Mouse (Mus musculus) intestine, embryonic 15.5 days (tissue): ENCODE data around the gene Asb15. TPM values are rescaled to one million over a fixed set of nuclear protein-coding genes. Genes with fewer than 3 reads are reported as not detected.
A peak's percentile ranks its signal among the peaks of the same experiment; 100 is the strongest.

ENCODE experiments used
- ATAC-seq: fragments of 200-750 bp; cut with Nextera tagmentation; 2 replicates; pipeline ENCODE4 v1.8.0; 2017; ENCODE audit warnings: moderate TSS enrichment, moderate library complexity
- H3K27ac ChIP-seq: fragments of 300-500 bp; sonication (generic); 2 replicates; pipeline ENCODE4 v1.5.1; 2015; ENCODE audit warnings: mild to moderate bottlenecking, inconsistent platforms
- H3K27me3 ChIP-seq: fragments of 300-500 bp; sonication (generic); replicated peaks from 2 replicates; pipeline ENCODE4 v1.6.1; 2015; ENCODE audit warnings: inconsistent platforms
- H3K36me3 ChIP-seq: fragments of 300-500 bp; sonication (generic); 2 replicates; pipeline ENCODE4 v1.6.1; 2015; ENCODE audit warnings: inconsistent platforms
- H3K4me1 ChIP-seq: fragments of 300-500 bp; sonication (generic); replicated peaks from 2 replicates; pipeline ENCODE4 v1.6.1; 2015; ENCODE audit warnings: inconsistent platforms
- H3K4me2 ChIP-seq: fragments of 300-500 bp; sonication (generic); replicated peaks from 2 replicates; pipeline ENCODE4 v1.6.1; 2015; ENCODE audit warnings: mild to moderate bottlenecking, inconsistent platforms
- H3K4me3 ChIP-seq: fragments of 300-500 bp; sonication (generic); replicated peaks from 2 replicates; pipeline ENCODE4 v1.5.1; 2015; ENCODE audit warnings: inconsistent platforms
- H3K9ac ChIP-seq: fragments of 300-500 bp; sonication (generic); 2 replicates; pipeline ENCODE4 v1.6.1; 2015; ENCODE audit warnings: inconsistent platforms
- H3K9me3 ChIP-seq: fragments of 300-500 bp; sonication (generic); 2 replicates; pipeline ENCODE4 v1.6.1; 2016; ENCODE audit warnings: inconsistent platforms
- WGBS: fragments of 180-500 bp; shearing (Covaris S2); methylation state at CpG from one replicate; pipeline ENCODE4 v1.1.7; 2015; 5-methylcytosine and 5-hydroxymethylcytosine counted together
- polyA plus RNA-seq: library from polyadenylated mRNA; unstranded; fragments of >200 nt; fragmentation: Nextera tagmentation; extraction: Ambion mirVana; gene quantifications from 2 replicates; pipeline ENCODE4 v1.2.1, GENCODE M21; 2015

Asb15 gene
- polyA plus RNA-seq: not detected in 2 replicates

DNA sequence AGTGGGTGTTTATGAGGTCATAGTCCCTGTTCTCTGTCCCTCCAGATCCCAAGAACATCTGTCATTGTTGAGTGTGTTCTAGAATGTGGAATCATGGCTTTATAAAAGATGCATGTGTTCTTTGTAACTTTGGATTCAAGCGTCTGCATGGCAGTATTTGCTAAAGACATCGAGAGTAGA is at the start of gene Asb15:
Asb15 (plus strand) TSS at position 81 of the 180 bp plus-strand sequence.
- WGBS: 43% methylated on average over 2 of the region's 2 CpGs
- ATAC-seq: no peak
- Histone ChIP-seq H3K4me1 (no peaks in the 10 kb centered on the region; the same call in 1 of the 2 replicates), H3K36me3 (no peaks in the 10 kb centered on the region), H3K27ac (peak within 1 kb of the TSS; percentile 59), H3K4me3 (peak within 1 kb of the TSS; percentile 70), H3K4me2 (peak within 1 kb of the TSS; percentile 68), H3K9ac (peak within 1 kb of the TSS; percentile 74), H3K27me3 (no peaks in the 10 kb centered on the region), H3K9me3 (no peaks in the 10 kb centered on the region)

DNA sequence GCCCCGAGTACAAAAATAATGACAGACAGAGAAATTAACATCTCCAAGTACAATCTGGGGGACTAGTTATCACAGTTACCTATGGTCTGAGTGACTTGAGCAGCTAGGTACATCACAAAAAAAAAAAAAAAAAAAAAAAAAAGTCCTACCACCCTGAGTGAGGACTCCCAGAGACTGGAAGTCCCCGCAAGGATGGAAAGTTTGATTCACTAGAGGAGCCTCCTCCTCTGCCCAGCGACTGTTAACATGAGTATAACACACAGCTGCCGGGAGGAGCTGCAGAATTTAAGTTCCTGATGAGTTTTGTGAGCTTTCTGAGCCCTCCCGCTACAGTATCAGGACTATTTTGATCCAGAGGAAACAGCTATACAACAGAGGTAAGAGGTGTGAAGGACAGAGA is 41.4 kb upstream of the Asb15 start:
- Histone ChIP-seq H3K36me3 (no peaks in the 10 kb centered on the region), H3K4me3 (no peak overlapping the region), H3K9me3 (no peaks in the 10 kb centered on the region), H3K27me3 (no peaks in the 10 kb centered on the region), H3K4me1 (no peaks in the 10 kb centered on the region), H3K4me2 (no peak overlapping the region), H3K27ac (no peak overlapping the region), H3K9ac (no peak overlapping the region)
- ATAC-seq: no peak
- WGBS: 73% methylated on average over 5 of the region's 5 CpGs

DNA sequence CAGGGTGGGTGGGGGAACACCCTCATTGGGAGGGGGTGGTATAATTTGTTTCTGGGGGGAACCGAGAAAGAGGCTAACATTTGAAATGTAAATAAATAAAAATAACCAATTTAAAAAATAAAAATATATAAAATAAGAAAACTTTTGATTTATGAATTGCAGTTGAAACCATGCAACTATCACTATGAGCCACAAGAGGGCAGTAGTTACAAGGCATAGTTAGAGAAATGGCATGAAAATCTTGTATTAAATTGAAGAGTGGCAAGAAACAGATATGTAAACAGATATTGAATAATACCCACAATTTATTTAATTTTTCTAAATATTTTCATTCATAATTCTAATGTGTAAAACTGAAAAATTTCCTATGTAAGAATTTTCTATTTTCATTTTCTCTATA is 37.6 kb upstream of the Asb15 start:
- 8% methylated on average over 1 of the region's 1 CpGs for WGBS
- ATAC-seq: no peak
- no peak overlapping the region for H3K4me2 ChIP-seq
- no peak overlapping the region for H3K4me3 ChIP-seq
- H3K4me1 ChIP-seq: no peaks in the 10 kb centered on the region
- H3K27me3 ChIP-seq: no peaks in the 10 kb centered on the region
- H3K36me3 ChIP-seq: no peaks in the 10 kb centered on the region
- H3K9me3 ChIP-seq: no peaks in the 10 kb centered on the region
- no peak overlapping the region for H3K9ac ChIP-seq
- no peak overlapping the region for H3K27ac ChIP-seq

DNA sequence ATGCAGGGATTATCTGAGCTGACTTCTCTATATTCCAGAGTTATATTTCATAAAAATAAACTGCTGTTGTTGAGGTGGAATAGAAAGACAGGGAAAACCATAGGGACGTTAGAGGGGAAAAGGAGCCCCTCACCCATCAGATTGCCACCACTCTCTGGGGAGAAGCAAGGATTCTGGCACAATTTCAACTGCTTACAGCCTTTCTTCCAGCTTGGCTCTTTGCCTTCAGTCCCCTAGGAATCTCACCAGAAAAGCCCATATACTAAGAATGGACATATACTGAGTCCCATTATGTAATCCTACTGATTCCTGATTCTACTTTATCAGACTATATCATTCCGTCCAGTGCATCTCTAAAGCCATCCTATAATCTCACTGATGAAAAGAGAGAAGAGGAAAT is 23.8 kb upstream of the Asb15 start:
- H3K4me1 ChIP-seq: no peaks in the 10 kb centered on the region
- no peak overlapping the region for H3K4me2 ChIP-seq
- no peak overlapping the region for H3K27ac ChIP-seq
- ATAC-seq: no peak
- H3K27me3 ChIP-seq: no peaks in the 10 kb centered on the region
- H3K9me3 ChIP-seq: no peaks in the 10 kb centered on the region
- H3K36me3 ChIP-seq: no peaks in the 10 kb centered on the region
- no peak overlapping the region for H3K4me3 ChIP-seq
- no peak overlapping the region for H3K9ac ChIP-seq
- 63% methylated on average over 2 of the region's 2 CpGs for WGBS

DNA sequence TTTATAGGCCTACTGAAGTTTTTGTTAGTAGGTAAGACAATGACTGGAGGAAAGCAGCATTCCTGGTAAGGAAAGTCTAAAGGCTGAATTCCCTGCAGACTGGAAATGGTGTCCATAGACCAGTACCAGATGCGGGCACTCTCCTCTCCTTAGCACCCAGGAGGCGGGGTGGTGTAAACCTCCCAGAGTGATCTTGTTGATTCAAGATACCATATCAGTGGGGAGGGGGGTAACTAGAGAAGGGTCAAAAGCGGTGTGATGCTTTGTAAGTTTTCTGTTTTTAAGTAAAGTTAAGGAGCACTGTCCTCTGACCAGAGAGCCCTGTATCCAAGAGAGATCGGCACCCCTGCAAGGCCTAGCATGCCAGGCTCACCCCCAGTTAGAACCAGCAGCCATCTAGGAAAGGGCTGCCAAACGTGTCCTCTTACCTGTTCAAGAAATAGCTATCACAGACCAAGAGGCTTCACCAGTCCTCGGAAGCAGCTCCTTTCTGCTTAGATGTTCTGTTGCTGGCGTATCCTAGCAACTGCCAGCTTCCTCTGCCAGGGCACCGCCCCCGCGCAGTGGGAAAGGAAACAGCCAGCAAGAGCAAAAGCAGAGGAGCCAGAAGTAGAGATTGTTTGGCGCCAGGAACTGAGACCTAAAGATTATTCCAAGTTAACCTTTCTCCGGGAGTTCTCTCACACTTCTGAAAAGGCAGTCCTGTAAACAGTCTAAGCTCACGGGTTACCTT is 13.2 kb upstream of the Asb15 start, which contains the start of gene Iqub:
Iqub (minus strand) TSS at position 516 of the 733 bp plus-strand sequence.
- peak; percentile 62; the same call in 1 of the 2 replicates for ATAC-seq
- 21% methylated on average over 13 of the region's 13 CpGs for WGBS
- Histone ChIP-seq H3K36me3 (0 out of 2 replicates have a peak, but pooled peaks cover 4% of the 10 kb centered on the region), H3K9me3 (no peaks in the 10 kb centered on the region), H3K27ac (no peak within 1 kb of the TSS), H3K4me2 (0 out of 2 replicates have a peak within 1 kb of the TSS, but pooled peaks have one; percentile 26), H3K27me3 (no peaks in the 10 kb centered on the region), H3K9ac (no peak within 1 kb of the TSS), H3K4me1 (0 out of 2 replicates have a peak, but pooled peaks cover 3% of the 10 kb centered on the region), H3K4me3 (no peak within 1 kb of the TSS)

DNA sequence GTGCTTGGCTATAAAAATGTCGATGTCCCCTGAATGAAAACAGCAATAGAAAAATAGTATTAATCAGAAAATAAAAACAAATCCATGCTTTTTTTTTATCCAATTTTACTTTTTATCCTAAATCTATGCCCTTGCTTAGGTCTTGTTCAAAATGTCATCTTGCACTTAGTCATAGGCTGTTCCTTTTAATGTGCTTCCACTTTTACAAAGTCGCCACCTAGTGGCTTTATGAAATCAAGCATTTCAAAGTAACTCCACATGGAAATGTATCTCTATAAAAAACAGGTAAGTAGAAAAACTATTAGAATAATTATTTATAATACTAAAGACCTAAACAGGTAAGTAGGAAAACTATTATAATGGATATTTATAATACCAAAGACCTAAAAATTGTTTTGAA is 11.7 kb upstream of the Asb15 start:
- no peaks in the 10 kb centered on the region for H3K27me3 ChIP-seq
- no peak overlapping the region for H3K4me3 ChIP-seq
- H3K9me3 ChIP-seq: no peaks in the 10 kb centered on the region
- H3K9ac ChIP-seq: no peak overlapping the region
- H3K4me1 ChIP-seq: 0 out of 2 replicates have a peak, but pooled peaks cover 3% of the 10 kb centered on the region
- H3K36me3 ChIP-seq: 0 out of 2 replicates have a peak, but pooled peaks cover 7% of the 10 kb centered on the region
- no peak overlapping the region for H3K4me2 ChIP-seq
- WGBS: 44% methylated on average over 2 of the region's 2 CpGs
- ATAC-seq: peak; percentile 49; the same call in 1 of the 2 replicates
- no peak overlapping the region for H3K27ac ChIP-seq

DNA sequence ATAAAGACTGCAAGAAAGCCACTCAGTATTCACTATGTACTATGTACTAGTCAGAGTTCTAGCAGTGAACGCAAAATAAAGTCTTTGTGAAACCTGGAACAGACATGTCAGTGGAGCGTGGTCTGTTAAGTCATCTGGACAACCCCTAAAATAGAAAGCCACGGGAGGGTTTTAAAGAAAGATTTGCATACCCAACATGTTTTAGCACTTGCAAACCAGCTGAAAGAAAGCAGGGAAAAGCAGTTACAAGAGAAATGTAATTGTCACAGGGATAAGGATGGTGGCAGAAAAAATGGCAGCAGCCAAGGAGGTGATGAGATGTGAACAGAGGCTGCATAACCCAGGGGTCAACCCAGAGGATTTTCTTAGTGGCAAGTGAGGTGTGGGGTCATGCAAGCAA is 2.2 kb upstream of the Asb15 start:
- no peaks in the 10 kb centered on the region for H3K27me3 ChIP-seq
- H3K4me2 ChIP-seq: no peak overlapping the region
- H3K9ac ChIP-seq: no peak overlapping the region
- H3K27ac ChIP-seq: no peak overlapping the region
- H3K4me3 ChIP-seq: no peak overlapping the region
- 93% methylated on average over 3 of the region's 3 CpGs for WGBS
- no peaks in the 10 kb centered on the region; the same call in 1 of the 2 replicates for H3K4me1 ChIP-seq
- H3K36me3 ChIP-seq: 0 out of 2 replicates have a peak, but pooled peaks cover 4% of the 10 kb centered on the region
- ATAC-seq: no peak
- no peaks in the 10 kb centered on the region for H3K9me3 ChIP-seq

DNA sequence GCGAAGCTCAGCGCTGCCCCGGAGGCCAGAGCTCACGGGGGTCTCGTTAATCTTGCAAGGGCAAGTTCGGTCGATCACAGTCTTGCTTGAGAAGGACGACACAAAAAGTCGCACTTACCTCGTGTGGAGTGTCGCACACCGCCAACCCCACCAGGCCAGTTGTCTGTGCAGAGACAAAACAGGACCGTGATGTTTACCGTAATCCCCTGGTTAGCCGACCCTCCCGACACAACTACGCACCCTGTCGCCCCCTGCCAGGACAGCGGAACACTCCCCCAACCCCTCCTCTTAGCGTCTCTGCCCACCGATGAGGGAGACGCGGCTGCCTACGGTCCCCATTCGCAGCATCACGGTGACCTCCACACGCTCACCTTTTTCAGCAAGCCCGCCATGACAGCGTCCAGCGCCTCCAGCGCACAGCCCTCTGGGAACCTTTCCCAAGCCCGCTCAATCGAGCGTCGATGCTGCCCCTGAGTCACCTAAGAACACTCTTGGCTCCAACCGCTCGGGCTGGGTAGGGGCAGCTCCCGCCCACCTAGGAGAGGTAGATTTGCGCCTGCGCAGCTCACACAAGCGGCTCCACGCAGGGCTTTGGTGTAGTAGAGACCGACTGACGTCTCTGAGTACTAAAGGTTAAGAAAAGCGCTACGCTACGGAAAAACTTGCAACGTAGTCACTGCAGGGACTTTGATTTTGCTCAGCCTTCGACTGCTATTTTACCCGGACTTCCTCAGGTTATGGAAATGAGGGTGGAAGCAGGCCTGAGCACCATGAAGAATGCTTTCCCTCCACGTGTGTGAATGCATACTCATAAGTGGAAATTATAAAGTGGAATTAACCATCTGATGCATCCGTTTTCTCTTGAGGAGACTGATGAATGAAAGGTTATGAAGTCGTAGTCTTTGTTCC is 535 bp upstream of the Asb15 start, which contains the start of gene Ndufa5:
Ndufa5 (minus strand) TSS at position 859 of the 909 bp plus-strand sequence.
- WGBS: under 1% methylated on average over 53 of the region's 53 CpGs
- H3K9me3 ChIP-seq: no peaks in the 10 kb centered on the region
- peak within 1 kb of the TSS; percentile 74 for H3K9ac ChIP-seq
- peak within 1 kb of the TSS; percentile 59 for H3K27ac ChIP-seq
- peak within 1 kb of the TSS; percentile 68 for H3K4me2 ChIP-seq
- H3K27me3 ChIP-seq: no peaks in the 10 kb centered on the region
- H3K36me3 ChIP-seq: no peaks in the 10 kb centered on the region
- H3K4me3 ChIP-seq: peak within 1 kb of the TSS; percentile 70
- peak; percentile 98 for ATAC-seq
- no peaks in the 10 kb centered on the region; the same call in 1 of the 2 replicates for H3K4me1 ChIP-seq

DNA sequence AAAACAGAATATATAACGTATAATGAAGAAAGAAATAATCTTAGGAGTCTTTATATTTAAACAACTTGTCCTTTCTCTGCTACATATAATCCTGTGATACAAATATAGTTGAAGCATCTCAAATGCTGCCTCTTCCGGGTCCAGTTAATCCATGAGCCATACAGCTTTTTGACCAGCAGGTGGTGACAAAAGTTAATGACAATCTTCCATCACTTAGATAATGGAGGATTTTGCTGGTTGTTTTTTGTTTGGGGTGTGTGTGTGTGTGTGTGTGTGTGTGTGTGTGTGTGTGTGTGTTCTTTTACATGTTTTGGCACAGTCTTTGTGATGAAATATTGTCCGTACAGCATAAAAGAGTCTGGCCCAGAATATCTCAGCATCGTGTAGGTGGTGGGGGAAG is 2.2 kb downstream of the Asb15 start:
- Histone ChIP-seq H3K9ac (no peak overlapping the region), H3K4me1 (no peaks in the 10 kb centered on the region; the same call in 1 of the 2 replicates), H3K27ac (no peak overlapping the region), H3K4me2 (peak overlapping the region; percentile 35), H3K36me3 (no peaks in the 10 kb centered on the region), H3K27me3 (no peaks in the 10 kb centered on the region), H3K4me3 (no peak overlapping the region; the same call in 1 of the 2 replicates), H3K9me3 (no peaks in the 10 kb centered on the region)
- WGBS: 20% methylated on average over 4 of the region's 4 CpGs
- ATAC-seq: no peak

DNA sequence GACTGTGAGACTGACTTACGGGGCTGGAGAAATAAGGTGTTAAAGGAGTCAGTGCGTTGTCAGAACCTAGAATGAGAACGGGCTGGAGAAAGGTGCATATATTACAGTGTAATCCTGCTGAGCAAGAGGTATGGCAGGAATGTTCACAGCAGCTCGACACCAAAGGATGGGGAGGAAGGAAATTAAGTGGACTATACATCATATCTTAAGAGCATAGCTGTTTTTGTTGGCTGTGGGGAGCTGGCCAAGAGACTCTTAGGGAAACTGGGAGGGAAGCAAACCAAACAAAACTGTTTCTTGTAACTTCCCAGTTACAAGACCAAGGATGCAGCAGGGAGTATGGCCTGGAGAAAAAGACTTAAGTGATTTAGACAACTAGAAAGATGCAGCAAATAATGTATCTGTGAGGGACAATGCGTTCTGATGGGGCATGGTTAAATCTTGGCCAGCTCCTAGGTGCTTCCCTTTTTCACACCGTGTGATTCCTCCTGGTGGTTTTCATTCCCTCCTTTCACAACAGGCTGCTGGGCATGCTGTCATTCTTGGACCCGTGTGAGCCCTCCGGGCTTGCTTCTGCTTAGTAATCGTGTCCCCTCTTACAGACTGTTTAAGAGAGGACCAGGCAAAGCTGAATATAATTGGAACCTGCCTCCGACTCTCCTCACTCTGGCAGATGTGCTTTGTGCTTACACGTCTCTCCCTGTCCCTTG is 2.9 kb downstream of the Asb15 start:
- 49% methylated on average over 11 of the region's 11 CpGs for WGBS
- no peak overlapping the region for H3K9ac ChIP-seq

DNA sequence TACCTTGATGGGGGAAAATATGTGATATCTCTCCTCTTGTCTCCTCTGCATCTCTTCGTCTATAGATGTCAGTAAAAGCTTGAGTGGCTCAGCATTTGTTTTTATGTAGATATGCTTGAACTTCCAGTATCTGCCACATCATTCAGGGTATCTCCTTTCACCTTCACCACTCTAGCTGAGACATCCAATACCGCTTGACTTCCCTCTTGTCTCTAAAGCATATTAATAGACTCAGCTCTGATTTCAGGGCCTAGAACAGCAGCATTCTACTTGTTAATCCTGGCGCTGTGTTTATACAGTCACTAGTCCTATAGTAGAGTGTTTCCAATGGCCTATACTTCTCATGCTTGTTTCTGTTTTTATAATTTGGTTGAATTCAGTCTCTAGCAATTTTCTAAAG is 4.9 kb downstream of the Asb15 start:
- Histone ChIP-seq H3K27me3 (no peaks in the 10 kb centered on the region), H3K4me1 (no peaks in the 10 kb centered on the region), H3K36me3 (no peaks in the 10 kb centered on the region), H3K27ac (no peak overlapping the region), H3K9ac (no peak overlapping the region), H3K4me3 (no peak overlapping the region), H3K9me3 (no peaks in the 10 kb centered on the region), H3K4me2 (no peak overlapping the region)
- no peak for ATAC-seq
- WGBS: 82% methylated on average over 3 of the region's 3 CpGs

More for the DNA sequence above, 2.9 kb downstream of the Asb15 start:
- H3K4me1 ChIP-seq: no peaks in the 10 kb centered on the region; the same call in 1 of the 2 replicates
- ATAC-seq: no peak
- no peaks in the 10 kb centered on the region for H3K9me3 ChIP-seq
- H3K4me2 ChIP-seq: peak overlapping the region; percentile 35
- H3K36me3 ChIP-seq: no peaks in the 10 kb centered on the region
- no peaks in the 10 kb centered on the region for H3K27me3 ChIP-seq
- no peak overlapping the region for H3K27ac ChIP-seq
- no peak overlapping the region; the same call in 1 of the 2 replicates for H3K4me3 ChIP-seq

DNA sequence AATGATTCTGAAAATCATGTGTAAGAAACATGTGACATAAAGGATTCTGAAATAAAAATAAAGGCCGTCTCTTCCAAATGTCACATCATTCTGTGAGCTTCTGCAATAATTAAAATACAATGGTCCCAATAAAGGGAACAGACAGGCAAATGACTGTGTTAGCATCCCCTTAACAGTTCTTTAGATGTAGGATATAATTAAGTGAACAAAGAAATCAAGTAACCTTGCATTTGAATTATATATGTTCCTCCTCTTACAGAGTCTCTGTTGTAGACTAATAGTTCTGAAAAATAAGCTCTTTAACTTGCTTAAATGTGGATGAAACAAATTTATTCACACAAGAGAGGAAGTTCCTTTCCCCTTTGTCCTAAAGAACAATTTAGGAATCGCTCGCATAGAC is 10.5 kb downstream of the Asb15 start:
- Histone ChIP-seq H3K27ac (no peak overlapping the region), H3K9me3 (no peaks in the 10 kb centered on the region), H3K36me3 (no peaks in the 10 kb centered on the region), H3K4me1 (no peaks in the 10 kb centered on the region), H3K4me3 (no peak overlapping the region), H3K27me3 (no peaks in the 10 kb centered on the region), H3K4me2 (no peak overlapping the region), H3K9ac (no peak overlapping the region)
- 83% methylated on average over 3 of the region's 3 CpGs for WGBS
- no peak for ATAC-seq
